22 mouse cellular contexts compared by ENCODE assay signal in genomic region chr10:128361836-128362235, GRCm38 (mm10). TPM values are rescaled to one million over a fixed set of nuclear protein-coding genes. Genes with fewer than 3 reads are reported as not detected.
"Had no signal": no experiment of that assay in that cellular context is flagged by ENCODE, and none has a peak within 500 bp of the region (broad histone marks: within the 10 kb centered on the region; RNA-seq: fewer than 3 reads in every experiment).

No protein-coding gene starts in this region.

- H3K9ac ChIP-seq: limb, embryonic 13.5 days; liver, embryonic 12.5 days; liver, embryonic 15.5 days; lung, embryonic 15.5 days; midbrain, embryonic 13.5 days; neural tube, embryonic 13.5 days had no signal

- H3K9me3 ChIP-seq: limb, embryonic 10.5 days; limb, embryonic 13.5 days; liver, embryonic 12.5 days; liver, embryonic 15.5 days; lung, embryonic 15.5 days; megakaryocyte, embryonic 14.5 days; midbrain, embryonic 10.5 days; midbrain, embryonic 13.5 days; neural tube, embryonic 13.5 days had no signal

- DNase-seq: layer of hippocampus, adult 9-11 months; liver; lung, adult 18-20 months; thymus, postnatal 36 days had no signal

- H3K4me3 ChIP-seq: layer of hippocampus, adult 2 months; limb, embryonic 10.5 days; limb, embryonic 13.5 days; liver, embryonic 12.5 days; liver, embryonic 15.5 days; lung, embryonic 15.5 days; megakaryocyte, embryonic 14.5 days; midbrain, embryonic 10.5 days; midbrain, embryonic 13.5 days; myocyte; neural tube, embryonic 13.5 days had no signal

- H3K4me1 ChIP-seq: limb, embryonic 10.5 days; limb, embryonic 13.5 days; lung, embryonic 15.5 days; midbrain, embryonic 10.5 days; midbrain, embryonic 13.5 days had no signal

- ATAC-seq: liver, embryonic 12.5 days; midbrain, embryonic 16.5 days had no signal

- H3K27ac ChIP-seq: kidney, postnatal 0 days; layer of hippocampus, adult 2 months; limb, embryonic 10.5 days; limb, embryonic 13.5 days; liver, embryonic 12.5 days; liver, embryonic 15.5 days; lung, embryonic 15.5 days; midbrain, embryonic 10.5 days; midbrain, embryonic 13.5 days; neural tube, embryonic 13.5 days had no signal

- H3K4me2 ChIP-seq: limb, embryonic 13.5 days; liver, embryonic 12.5 days; liver, embryonic 15.5 days; lung, embryonic 15.5 days; midbrain, embryonic 13.5 days; neural tube, embryonic 13.5 days had no signal

- H3K27me3 ChIP-seq: limb, embryonic 13.5 days; liver, embryonic 12.5 days; liver, embryonic 15.5 days; lung, embryonic 15.5 days; megakaryocyte, embryonic 14.5 days; midbrain, embryonic 13.5 days; neural tube, embryonic 13.5 days had no signal

RNA-seq across cellular contexts. Expression of gene Slc39a5, which starts 39.2 kb away (rescaled TPM):
- total RNA-seq: layer of hippocampus, postnatal 25 days; left cerebral cortex, adult 18-20 months; monocyte, adult 5-6 weeks; neutrophil, adult 5-6 weeks had no signal
- polyA plus RNA-seq: midbrain, embryonic 16.5 days; myocyte; neural tube, embryonic 13.5 days; urinary bladder, adult 2 months had no signal
